Mouse (Mus musculus) frontal cortex, postnatal 25 days (tissue): ENCODE measurements around the gene Bcl6.

Experiments used
- DNase-seq, 2 experiments: peaks; one replicate each; pipeline ENCODE4 v3.0.0; 2022; ENCODE audit warnings: low spot score in 2 of 2

Gene Bcl6

GRCm38 (mm10) chr16:23973635-23974367, 14.9 kb downstream of the Bcl6 start:
- DNase-seq, result no peak

DNA sequence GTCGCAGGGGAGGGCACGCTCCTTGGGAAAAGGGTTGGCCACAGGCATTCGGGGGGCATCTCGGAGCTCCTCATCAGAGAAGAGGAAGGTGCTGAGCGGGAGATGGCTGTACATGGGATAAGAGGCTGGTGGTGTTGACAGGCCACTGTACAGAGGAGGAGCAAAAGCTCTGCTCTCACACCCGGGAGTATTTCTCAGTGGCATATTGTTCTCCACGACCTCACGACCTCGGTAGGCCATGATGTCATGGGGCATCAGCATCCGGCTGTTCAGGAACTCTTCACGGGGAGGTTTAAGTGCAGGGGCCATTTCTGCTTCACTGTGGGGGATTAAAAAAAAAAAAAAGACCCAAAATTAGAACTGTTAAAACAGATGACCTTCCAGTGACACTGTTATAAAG, 15.8 kb downstream of the Bcl6 start:
- no peak for DNase-seq

- DNase-seq, result no peak
These were observed 16.4 kb downstream of the Bcl6 start for GRCm38 (mm10) chr16:23972126-23972740.

- DNase-seq, result no peak
These were observed 18.7 kb downstream of the Bcl6 start for GRCm38 (mm10) chr16:23969919-23970318.

- no peak for DNase-seq
These were observed 19.8 kb downstream of the Bcl6 start for GRCm38 (mm10) chr16:23968888-23969287.

GRCm38 (mm10) chr16:23967301-23967700, 21.4 kb downstream of the Bcl6 start:
- DNase-seq, result no peak

DNA sequence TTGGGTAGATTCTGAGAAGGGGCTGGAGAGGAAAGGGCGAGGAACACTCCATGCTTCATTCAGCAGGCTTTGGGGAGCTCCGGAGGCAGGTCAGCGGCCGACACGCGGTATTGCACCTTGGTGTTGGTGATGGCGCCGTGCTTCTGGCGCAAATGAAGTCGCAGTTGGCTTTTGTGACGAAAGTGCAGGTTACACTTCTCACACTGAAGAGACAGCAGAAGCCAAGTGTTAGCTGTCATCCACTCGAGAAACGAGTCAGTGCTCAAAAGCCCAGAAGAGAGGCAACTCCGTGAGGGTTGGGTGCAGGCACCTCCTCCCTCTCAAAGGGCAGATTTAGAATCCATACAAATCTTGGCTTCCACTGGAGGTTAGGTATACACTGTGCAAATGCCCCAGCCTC, 22.6 kb downstream of the Bcl6 start:
- DNase-seq, result no peak

DNA sequence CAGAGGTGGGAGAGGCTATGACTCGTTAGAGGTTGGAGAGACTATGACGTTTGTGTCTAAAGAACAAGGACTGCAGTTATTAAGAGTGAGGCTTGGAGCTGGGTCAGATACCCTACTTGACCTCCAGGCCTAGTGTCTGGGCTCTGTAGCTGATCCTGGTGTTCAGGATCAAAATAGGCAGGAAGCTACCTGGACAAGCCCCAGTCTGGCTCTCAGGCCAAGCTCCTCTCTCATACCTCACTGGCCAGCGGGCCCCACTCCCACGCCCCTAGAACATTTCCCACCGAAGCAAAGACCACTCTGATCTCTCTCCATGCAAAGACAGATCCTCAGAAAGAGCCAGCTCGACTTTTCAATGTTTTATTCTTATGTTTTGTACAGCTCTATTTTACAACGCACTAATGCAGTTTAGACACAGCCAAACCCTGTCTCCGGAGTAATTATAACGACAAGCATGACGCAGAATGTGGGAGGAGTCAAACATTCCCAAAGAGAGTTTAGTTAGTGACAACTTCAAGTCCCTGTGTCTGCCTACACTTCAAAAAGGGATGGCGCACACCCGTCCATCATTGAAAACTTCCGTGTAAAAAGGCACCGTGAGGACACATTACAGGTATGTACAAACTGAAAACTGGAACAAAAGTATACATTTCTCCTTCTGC, 23.8 kb downstream of the Bcl6 start:
- DNase-seq, result no peak

DNA sequence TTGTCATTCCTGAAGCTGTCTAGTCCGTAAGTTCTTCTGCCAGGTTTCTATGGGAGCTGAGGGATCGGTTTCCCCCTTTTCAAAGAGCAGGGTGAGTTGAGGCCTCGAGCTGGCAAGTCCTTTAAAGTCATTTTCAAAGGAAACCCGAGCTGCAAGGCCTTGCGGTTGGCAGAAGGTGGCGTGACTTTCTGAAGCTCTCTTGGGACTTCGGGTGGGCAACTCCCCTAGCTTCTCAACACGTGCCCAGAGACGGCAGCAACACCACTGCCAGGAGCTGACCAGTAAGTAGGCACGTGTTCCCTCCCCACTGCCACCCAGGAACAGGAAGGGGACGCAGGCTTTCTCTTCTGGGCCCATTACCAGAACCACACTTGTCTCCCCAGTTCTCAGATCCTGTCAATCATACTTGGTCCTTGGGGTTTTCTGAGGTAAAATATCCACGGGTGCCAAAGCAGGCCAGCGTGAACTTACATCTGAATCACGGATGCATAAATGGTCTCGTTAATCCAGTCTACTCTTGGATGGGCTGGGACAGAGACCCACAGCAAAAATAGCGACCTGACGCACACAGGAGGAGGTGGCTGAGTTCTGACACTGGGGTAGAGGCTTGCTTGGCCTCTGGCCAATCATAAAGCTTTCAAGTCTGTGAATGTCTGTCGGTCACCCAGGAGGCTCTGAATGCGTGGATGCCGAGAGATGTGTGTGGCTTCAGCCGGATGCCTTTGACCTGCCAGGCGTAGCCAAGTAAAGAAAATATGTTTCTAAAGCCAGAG, 24.6 kb downstream of the Bcl6 start:
- no peak for DNase-seq

GRCm38 (mm10) chr16:23962401-23962800, 26.3 kb downstream of the Bcl6 start:
- DNase-seq, result no peak

DNA sequence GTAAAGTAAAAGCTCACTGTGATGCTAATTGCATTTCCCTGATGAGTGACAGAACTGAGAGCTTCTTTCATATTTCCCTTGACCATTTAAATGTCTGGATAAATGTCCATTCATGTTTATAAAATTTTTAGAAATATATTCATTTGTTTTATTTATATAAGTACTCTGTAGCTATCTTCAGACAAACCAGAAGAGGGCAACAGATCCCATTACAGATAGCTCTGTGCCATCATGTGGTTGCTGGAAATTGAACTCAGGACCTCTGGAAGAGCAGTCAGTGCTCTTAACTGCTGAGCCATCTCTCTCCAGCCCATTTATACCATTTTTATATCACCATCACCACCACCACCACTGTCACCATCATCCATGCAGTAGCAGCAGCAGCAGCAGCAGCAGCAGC, 29.7 kb downstream of the Bcl6 start:
- no peak for DNase-seq

DNA sequence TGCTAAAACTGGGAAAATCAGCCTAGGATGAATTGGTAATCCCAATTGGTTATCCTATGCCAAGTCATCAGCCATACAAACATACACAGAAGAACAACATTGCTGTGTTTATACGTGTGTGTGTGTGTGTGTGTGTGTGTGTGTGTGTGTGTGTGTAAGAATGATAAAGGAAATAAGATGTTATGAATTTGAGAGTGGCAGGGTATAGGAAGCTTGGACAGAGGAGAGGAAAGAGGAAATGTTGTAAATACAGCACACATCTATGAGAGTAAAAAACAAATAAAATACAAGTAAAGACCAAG, 34.7 kb downstream of the Bcl6 start:
- DNase-seq, result no peak

GRCm38 (mm10) chr16:23953189-23953958, 35.3 kb downstream of the Bcl6 start:
- DNase-seq, result peak in 1 of 2 experiments; percentile 50

DNA sequence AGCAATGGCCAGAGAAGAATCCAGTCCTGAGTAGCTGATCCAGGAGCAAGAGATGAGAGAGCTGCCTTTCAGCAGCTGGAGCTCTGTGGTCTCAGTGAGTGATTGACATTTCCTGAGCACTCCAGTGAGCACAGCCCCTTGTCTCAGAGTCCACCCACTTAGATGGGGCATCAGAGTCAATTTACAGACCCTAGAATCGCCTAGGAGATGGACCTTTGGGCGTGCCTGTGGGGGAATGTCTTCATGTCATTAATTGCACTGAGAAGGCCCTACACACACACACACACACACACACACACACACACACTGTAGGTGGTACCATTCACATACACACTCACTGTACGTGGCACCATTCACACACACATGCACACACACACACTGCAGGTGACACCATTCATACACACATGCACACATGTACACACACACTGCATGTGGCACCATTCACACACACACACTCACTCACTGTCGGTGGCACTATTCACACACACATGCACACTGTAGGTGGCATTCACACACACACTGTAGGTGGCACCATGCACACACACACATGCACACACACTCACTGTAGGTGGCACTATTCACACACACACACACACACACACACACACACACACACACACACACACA, 36.4 kb downstream of the Bcl6 start:
- no peak for DNase-seq

- no peak for DNase-seq
These were observed 41.0 kb downstream of the Bcl6 start for GRCm38 (mm10) chr16:23947654-23948053.

DNA sequence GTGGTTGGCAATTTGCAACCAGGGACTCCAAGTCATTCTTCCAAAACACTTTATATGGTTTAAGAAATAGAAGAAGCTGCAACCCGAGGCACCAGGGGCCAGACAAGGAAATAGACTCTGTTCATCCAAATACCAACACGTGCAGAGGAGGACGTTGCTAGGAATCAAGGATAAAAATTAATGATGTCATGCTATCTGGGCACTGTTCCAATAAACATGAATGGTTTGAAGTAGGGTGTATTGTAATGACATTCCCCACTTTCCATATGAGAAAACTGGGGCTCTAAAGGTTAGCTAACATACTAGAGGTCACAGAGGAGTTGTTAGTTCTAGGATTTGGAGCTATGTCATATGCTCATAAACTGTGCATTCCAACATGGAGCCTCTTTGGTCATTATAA, 43.9 kb downstream of the Bcl6 start:
- DNase-seq, result no peak

- DNase-seq, result no peak
These were observed 54.3 kb downstream of the Bcl6 start for GRCm38 (mm10) chr16:23934397-23934796.

- no peak for DNase-seq
These were observed 56.4 kb downstream of the Bcl6 start, which contains the start of gene Rtp2 for GRCm38 (mm10) chr16:23932294-23932693. Gene Rtp2, minus strand, starts transcription at chr16:23932394.

DNA sequence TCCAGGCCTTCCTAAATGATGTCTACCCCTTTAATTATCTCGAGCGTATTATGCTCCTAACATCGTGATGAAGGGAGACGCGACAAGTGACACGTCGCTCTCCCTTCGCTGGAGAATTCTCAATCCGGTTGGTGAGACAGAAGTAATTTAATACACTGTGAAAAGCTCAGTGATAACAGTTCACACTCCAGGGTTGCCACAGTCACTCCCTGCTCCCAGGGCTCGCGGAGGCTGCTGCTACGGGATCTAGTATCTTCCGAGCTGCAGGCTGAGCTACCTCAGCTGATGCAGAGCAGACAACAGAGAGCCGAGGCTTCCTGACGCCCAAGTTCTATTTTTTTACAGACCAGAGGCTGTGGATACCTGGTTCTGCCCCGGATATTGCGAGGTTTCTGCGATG, 57.4 kb downstream of the Bcl6 start:
- no peak for DNase-seq

DNA sequence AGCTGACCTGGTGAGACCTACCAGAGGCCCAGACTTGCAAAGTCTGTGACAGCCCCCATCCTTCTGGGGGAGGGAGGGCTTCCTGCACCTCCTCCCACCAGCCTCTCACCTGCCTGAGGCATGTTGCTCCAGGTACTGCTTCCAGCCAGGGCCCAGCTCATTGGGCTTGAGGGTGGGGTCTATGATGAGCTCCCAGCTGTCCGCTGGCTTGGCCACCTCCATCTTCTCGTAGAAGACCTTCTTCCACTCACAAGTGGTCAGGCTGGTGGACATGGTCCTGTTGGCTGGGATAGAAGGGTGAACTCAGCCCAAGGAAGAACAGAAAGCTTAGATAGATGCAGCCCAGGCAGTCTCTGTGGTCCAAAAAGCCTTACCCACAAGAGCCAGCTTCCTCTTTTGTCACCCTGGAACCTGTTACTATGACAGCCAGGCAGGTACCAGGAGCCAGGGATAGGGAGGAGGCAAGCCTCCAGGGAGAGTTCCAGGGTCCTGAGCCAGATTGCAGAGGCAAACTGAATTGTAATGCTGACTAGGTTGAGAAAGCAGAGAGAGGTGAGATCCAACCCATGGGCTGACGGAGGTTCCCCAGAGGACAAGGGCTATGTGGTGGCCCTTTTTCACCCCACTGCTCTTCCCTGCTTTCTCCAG, 58.1 kb downstream of the Bcl6 start:
- DNase-seq, result no peak
